Mouse (Mus musculus) right cerebral cortex, postnatal 36 days (tissue): ENCODE data around the gene Mlph.

ENCODE experiments used
- DNase-seq, 2 experiments: peaks; one replicate each; pipeline ENCODE4 v3.0.0; 2022; ENCODE audit warnings: low spot score in 2 of 2, mixed read lengths in 1 of 2

Gene Mlph

DNA sequence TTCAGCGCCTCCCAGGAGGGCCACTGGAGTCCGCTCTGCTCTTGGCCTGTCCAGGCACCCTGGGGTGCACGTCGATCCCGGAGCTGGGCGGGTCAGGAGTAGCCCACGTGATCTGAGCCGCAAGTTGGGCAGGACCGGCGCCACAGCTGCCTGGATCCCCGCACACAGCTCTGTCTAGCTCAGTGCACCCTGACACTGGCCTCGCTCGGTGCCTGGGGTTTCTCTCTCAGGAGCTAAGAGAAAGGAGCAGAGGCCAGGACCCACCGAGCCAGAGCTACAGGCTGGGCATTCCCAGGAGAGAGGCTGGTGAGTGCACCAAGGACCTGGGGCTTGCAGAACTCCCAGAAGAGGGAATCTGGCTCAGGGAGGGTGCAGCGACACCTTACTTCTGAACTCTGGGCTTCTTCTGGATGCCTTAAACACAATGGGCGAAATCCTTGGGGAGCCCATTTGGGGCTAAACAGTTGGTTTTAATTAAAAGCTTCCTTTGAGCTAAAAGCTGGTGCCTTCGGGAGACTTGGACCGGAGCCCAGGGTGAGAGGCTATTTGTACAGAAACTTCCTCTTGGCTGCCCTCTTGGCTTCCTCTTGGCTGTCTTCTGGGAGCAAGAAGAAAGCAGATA, at the start of gene Mlph:
Gene Mlph (plus strand): TSS at position 138 of the 622 bp plus-strand sequence.
- no peak for DNase-seq

DNA sequence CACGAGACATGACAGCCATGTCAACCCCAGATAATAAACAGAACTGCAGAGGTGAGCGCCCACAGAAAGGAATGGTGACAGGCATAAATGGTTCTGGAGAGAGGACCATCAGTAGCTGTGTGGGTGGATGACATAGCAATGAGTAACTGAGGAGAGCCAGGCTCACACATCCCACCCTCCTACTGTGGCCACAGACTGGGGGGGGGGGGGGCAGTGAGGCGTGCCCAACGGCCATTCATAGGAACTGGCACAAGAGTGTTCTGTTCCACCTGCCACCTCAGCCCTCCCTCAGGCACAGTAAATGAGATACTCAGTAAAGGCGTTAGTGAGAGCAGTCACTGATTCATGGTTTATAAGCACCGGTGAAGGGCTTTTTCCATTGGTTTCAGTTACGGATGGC, 48.2 kb upstream of the Mlph start:
- no peak for DNase-seq

DNA sequence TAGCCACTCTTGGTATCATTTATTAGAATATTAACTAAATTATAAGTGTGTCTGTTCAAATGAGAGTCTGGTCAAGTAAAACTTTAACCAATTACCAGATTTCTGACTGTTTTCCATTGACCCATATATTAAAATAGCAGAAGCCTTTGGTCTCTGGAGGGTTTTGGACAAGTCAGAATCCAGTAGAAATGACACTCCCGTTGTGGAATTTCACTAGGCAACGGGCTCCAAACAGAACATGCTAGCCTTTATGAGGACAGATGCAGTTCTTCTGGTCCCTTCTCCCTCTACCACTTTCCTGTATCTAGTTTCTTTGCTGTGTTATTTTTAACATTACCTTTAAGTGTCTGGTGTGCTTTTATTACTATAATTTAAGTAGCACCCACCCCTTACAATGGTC, 44.3 kb upstream of the Mlph start:
- no peak for DNase-seq

DNA sequence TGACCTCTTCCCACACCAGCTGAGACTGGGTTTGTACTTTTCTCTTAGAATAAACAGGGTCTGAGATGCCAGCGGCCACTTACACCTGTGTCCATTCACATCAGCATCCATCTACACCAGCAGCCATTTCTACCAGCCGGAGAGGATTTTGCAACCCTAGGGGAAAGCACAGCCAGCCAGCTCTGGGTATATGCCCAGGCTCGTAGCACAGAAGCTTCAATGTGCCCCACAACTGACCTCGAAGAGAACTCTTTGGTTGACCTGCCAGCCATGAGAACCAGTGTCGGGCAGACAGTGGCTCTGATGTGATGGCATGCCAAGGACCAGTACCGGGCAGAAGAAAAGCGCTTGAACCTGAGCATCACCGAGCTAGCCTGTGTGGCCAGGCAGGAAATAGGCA, 39.5 kb upstream of the Mlph start:
- DNase-seq = no peak

DNA sequence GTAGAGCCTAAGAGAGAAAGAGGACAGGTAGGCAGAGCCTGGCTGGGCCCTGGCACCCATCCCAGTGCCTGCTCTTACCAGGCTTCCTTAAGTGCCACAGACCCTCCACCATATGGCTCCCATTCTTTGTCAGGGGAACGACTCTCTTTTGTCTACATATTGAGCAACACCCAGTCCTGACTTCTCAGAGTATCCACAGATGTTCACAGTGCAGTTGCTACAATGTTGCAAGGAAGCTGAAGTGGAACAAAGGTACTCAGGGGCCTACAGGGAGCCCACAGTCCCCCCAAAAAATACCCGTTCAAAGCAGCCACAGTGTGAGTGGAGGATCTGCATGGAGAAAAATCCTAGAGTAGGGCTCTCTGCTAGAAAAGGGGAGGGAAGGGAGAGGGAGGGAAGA, 38.9 kb upstream of the Mlph start:
- no peak for DNase-seq

DNA sequence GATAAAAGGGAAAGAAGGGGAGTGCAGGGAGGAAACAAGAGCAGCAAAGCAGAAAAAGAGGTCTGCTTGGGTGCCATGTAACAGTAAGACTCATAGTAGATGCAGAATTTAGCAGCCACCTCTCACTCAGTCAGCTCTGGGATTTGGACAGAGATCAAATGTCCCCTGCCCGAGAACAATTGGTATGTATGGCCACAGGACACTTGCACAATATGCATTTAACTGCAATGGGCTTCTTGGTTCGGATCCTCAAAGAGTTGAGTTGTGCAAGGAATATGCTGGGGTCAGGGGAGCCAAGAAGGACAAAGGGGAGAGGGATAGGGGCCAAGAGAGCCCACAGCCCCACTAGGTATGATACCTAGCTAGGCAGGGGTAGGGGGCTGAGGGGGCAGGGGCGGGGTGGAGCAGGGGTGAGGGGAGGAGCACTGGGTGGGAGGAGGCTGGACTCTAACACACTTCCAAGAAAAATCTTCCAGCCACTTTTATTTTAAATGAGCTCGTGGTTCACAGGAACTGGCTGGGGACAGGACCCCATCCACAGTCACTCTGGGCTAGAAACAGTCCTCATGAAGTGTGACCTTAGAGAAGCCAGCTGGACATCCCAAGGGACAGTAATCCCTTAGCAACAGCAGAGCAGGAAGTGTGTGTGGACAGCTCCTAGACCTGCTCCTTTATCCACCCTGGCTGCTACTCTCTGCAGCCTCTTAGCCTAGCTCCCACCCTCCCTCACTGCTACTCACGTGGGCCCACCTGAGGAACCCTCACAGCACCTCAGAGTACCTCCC, 38.2 kb upstream of the Mlph start:
- DNase-seq = no peak

DNA sequence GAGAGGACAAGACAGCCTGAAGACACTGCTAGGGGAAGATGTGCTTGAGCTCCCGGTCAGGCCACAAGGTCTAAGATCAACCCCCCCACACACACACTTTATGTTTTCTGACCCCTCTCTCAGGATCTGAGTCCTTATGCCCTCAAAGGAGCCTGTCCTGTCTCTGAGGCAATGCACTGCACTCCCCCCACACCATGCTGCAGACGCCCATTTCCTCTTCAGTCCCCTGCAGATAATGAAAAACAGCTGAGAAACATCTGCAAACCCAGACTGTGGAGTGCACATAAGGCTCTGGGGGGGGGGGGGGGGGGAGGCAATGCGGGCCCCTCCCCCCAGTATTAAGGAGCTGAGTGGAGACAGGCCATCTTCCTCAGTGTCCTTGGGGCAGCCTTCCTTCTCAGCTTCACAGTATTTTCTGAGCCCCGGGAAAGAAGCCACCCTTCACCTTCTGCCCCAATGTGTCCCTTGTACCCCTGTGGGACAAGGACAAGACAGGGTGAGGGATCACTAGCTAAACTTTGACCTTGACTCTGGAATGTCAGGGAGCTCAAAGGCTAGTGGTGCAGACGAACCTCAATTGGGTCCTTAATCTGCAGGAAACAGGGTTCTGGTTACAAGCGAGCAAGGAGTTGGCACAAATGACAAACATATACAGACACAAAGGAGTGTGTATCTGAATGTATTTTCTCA, 29.0 kb upstream of the Mlph start:
- no peak for DNase-seq

DNA sequence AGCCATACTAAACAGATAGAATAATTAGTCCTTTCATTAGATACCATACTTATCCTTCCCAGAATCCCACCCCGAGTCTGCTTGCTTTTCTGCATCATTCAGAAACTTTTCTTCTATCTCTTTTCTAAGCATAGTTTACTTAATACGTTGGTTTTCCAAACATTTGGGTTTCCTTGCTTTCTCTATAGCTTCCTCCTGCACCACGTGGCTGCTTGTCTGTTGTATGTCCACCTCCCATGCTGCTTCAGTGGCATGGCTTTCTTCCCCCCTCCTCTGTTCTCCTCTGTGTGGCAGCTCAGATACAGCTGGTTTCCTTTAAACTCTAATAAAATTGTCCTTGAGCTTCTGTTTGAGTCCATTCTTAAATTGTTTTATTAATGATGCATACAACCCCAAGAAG, 20.4 kb upstream of the Mlph start:
- DNase-seq = no peak

DNA sequence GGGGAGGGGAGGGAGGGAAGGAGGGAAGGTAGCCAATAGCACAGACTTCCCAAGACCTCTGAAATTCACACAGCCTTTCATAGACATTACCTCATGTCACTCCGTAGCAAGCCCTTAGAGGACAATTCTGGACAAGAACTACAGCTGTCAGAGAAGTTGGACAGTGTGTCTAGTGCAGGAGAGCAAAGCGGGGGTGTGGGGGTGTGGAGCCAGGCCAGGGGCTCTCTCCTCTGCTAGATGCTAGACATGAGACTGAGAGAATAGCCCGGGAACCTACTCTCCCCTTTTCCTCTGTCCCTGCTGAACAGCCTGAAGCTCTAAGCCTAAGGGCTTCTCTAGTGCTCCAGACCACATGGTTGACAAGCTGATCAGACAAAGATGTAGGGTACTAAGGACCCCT, 19.9 kb upstream of the Mlph start:
- no peak for DNase-seq

DNA sequence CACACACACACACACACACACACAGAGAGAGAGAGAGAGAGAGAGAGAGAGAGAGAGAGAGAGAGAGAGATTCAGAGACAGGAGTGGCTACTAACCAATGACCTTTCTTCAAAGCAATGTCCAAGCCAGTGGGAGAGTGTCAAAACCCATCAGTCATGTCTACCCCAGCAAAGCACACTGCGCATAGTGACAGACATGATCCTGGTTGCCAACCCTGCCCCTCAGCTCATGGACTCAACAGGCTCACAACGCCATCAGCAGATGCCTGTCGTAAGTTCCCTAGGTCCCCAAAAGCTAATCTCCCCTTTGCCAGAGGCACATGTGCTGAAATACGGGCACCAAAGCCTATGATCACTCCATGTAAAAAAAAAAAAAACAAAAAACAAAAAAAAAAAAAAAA, 18.6 kb upstream of the Mlph start:
- DNase-seq = no peak

DNA sequence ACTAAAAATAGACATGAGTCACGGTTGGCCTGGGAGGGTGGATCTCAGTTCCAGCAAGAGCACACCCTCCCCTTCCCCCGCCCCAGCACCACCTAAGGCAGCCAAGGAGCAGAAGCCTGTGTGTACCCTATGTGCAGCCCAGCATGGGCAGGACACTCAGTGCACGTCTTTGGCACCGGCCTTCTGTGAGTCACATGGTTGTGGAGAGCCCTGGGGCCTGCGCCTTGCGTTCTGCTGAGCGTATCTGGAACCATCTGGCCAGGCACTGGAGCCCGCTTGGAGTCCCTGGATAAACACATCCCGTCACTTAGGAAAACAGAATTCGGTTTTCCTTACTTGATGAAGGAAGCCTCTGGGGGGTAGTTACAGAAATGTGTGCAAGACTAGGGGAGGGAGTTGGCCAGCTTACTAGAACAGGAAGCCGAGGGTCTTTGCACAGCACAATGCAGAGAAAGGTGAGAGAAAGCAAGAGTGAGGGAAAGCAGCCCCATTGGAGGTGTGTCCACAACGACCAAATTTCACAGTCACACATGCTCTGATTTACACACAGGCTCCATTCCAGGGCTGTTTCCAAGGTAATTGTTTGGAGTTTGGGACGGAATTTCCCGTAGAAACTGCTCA, 18.0 kb upstream of the Mlph start:
- DNase-seq = peak in 1 of 2 experiments; percentile 37

DNA sequence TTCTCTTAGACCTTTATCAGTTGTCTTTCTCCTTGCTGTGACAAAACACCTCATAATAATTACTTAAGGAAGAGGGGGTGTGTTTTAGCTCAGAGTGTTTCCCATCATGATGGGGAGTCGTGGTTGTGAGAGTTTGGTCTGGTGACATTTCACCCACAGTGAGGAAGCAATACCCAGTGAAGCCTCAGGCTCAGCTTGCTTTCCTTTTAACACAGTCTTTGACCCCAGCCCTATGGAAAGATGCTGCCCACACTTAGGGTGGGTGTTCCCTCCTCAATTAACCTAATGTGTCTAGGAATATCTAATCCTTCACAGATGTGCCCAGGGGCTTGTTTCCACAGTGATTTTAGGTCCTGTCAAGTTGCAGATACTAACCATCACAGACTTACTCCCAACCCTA, 16.9 kb upstream of the Mlph start:
- no peak for DNase-seq

DNA sequence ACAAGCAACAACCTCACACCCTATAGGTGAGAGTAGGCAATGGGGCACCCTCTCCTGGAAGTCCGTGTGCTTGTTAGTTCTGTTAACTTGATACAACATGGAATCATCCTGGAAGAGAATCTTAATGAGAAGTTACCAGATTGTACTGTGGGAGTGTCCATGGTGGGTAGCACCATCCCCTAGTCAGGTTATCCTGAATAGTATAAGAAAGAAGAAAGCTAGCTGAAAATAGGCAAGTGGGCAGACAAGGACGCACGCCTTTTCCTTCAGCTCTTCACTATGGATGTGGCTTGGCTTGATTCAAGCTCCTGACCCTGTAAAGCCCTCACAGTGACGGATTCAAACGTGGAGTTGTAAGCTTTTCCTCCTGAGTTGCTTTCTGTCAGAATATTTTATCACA, 15.1 kb upstream of the Mlph start:
- no peak for DNase-seq

DNA sequence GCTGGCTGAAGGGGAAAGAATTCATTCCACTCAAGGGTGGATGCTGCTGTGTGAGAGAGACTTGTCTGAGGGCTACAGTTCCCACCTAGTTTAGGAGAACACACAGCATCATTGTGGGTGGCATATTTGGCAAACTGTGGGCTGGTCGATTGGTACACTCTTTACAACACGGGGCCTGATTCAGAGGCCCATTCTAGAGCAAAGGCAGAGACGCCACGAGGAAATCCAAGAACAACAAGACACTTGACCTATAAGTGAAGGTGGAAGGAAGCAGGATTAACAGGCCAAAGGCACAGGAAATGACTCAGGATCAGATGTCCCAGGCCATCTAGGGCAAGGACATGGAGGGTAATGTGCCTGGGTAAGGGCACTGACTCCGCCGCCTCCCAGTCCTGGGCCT, 14.5 kb upstream of the Mlph start:
- no peak for DNase-seq

DNA sequence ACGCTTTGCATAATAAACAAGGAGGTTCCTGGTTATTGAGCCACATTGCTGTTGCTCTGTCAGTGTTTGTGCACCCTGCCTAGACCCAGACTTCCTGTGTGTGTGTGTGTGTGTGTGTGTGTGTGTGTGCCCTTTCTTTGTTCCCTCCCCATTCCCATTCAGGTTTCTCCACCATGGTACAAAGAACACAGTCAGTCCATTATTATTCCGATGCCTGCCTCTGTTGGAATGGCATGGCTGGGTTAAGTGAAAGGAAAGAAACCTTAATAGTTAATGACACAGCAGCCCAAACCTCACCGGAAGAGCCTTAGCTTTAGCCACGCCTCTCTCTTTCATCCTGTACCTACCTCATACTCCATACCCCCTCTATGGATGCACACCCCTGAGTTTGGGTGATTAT, 13.6 kb upstream of the Mlph start:
- no peak for DNase-seq

DNA sequence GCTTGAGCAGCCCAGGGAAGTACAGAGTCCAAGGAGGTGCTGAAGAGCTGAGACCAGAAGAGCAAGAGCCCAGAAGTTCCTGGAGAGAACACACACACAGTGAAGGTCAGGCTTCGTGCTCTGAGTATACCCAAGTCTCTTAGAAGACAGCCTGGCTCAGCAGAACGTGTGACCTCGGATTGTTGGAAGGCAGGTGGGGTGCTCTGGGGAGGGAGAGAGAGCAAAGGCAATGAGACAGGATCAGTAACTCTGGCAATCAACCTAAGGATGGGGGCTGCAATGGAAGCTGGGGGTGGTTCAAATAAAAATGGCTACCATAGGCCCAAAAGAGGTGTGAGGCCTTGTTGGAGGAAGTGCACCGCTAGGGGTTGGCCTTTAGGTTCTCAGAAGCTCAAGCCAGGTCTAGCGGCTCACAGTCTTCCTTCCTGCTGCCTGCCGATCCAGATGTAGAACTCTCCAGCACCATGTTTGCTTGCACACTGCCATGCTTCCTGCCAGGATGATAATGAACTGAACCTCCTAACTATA, 13.1 kb upstream of the Mlph start:
- DNase-seq = no peak

DNA sequence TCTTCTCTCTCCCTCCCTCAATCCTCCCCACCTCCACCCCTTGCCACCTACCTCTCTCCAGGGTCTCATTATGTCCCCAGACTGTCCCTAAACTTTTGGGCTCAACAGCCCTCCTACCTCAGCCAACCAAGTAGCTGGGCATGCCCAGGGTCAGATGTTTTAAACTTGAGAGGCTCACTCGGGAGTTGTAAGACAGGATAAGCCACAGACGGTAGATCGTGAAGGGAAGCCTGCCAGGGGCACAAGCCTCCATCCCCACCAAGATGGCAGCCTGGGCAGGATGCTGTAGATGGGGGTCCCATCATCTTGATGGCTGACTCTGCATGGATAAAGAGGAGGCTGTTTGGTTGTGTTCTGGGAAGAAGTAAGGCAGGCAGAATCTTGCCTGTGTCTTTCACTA, 12.1 kb upstream of the Mlph start:
- DNase-seq = no peak

DNA sequence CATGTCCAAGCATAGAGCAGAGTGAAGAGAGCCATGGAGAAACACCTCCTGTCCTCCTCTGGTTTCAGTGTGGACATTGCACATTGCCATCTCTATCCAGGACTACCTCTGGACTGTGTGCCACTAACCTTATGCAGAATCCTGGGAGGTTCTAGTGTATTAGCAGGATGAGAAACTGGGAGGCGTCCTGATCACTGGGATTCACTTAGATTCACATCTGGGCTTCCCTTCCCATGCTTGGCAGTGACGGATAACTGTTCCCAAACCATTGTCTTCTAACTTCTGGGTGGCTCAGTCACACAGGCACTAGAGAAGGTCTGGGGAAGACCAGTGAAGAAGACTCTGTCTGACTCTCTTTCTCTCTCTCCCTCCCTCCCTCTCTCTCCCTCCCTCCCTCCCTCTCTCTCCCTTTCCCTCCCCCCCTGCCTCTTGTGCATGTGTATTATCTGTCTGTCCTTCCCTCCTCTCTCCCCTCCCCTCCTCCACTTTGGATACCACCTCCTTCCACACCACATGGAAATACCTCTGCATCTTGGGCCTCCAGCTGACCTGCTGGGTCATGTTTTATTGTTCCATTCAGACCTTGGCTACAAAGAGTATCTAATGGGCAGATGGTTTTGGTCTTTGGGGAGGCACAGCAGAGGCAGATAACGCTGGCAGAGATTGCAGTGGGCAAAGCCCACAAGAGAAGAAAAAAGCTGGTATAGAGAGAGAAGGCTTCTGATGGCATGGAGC, 11.5 kb upstream of the Mlph start:
- no peak for DNase-seq

DNA sequence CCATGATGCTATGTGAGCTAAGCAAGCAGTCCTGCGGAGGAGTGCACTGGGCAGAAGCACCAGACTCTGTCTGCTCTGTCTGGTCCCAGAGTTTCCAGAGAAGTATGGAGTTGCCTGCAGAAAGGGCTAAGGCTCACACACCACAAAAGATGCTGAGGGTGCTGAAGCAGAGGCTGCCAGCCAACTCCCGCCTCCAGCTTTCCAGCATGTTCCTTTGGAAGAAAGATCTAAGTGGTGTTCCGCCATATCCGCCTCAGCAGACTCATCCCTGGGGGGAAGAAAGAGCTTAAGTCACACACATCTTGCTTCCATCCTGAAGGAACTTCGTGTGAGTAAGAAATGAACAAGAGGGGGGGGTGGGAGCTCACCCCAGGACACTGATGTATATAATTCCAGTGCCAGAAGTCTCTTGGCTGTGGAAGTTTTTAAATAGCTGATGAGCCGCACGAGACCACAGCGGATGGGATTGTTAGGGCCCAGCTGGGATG, 10.9 kb upstream of the Mlph start:
- peak; percentile 76 to 81 for DNase-seq

DNA sequence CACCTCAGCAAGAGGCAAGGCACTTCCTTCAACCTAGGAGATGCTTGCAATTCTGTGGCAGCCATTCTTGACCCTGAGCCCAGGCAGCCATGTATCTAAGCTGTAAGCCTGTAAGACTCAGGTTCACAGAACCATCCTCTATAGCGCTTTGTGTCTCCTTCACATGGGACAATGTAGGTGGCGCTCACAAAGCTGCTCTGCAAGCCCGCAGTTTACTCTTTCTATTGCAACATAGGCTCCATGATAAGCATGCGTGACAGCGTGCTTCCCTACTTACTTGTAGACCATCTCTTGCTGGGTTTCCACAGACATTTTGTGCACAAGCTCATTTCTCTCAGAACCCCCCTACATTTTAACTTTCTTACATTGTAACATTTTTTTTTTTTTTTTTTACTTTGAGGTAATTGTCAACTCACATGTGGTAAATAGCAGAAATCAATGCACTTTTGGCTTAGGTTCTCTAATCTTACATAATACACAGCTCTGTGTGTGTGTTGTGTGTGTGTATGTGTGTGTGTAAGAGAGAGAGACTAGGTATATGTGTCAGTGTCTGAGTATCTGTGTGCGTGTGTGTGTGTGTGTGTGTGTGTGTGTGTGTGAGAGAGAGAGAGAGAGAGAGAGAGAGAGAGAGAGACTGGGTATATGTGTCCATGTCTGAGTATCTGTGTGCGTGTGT, 10.0 kb upstream of the Mlph start:
- no peak for DNase-seq

DNA sequence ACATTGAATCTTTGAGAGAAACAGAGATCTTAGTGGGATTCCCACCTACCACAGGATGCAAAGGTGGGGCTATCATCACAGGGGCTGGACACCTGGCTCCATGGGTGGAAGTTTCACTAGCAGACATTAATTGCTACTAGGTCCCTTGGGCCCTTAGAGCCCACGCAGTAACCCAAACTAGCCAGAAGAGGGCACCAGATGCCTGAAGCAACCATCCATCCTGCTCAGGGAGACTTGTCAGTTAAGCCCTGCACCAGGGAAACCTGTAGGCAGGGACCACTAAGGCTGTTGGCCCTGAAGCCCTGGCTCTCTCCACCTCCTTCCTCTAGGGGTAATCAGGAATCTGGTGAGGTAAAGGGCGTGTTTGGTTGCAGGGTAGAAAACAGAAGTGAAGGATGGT, 8.5 kb upstream of the Mlph start:
- DNase-seq = peak in 1 of 2 experiments; percentile 29
